Mouse (Mus musculus) adrenal gland, adult 18-20 months (tissue): ENCODE results near the gene Cdh19. TPM values are rescaled to one million over a fixed set of nuclear protein-coding genes. Genes with fewer than 3 reads are reported as not detected.

Experiments
- DNase-seq, 2 experiments: peaks; one replicate each; pipeline ENCODE4 v3.0.0; 2021 to 2022; ENCODE audit warnings: low spot score in 2 of 2
- long read RNA-seq, 2 experiments: library from polyadenylated mRNA; stranded (forward); transcript quantifications; one replicate each; pipeline ENCODE4 v2.0.0; 2021
- total RNA-seq, 2 experiments: library from RNA; stranded (reverse); gene quantifications; 1 replicate in 1 of 2; 2 replicates in 1 of 2; pipeline ENCODE4 v1.2.3; 2021

Gene Cdh19
- total RNA-seq: 1 to 10 TPM; 2.5 to 2.9 TPM
- long read RNA-seq, experiment 1, partial matches to known transcripts: 0 of 1 reads
- long read RNA-seq, experiment 1, other reads (novel, unspliced or antisense): 1 of 1 reads
- long read RNA-seq, experiment 2, partial matches to known transcripts: 1 of 1 reads
- long read RNA-seq, experiment 2, other reads (novel, unspliced or antisense): 0 of 1 reads

GRCm38 (mm10) chr1:110977484-110977883 lies at the start of gene Cdh19:
Gene Cdh19 (minus strand): TSS chr1:110977584.
- no peak for DNase-seq

- DNase-seq: no peak
These were observed 43.2 kb upstream of the Cdh19 start for GRCm38 (mm10) chr1:111020434-111021060.

GRCm38 (mm10) chr1:111017640-111018039 lies 40.3 kb upstream of the Cdh19 start:
- DNase-seq: no peak

- DNase-seq: no peak
These were observed 12.4 kb upstream of the Cdh19 start for GRCm38 (mm10) chr1:110989824-110990223.

- no peak for DNase-seq
These were observed 8.2 kb downstream of the Cdh19 start for GRCm38 (mm10) chr1:110969201-110969600.

GRCm38 (mm10) chr1:110909752-110910151 lies 67.6 kb downstream of the Cdh19 start:
- DNase-seq: no peak

GRCm38 (mm10) chr1:110909218-110909617 lies 68.2 kb downstream of the Cdh19 start:
- DNase-seq: no peak

- DNase-seq: no peak
These were observed 73.1 kb downstream of the Cdh19 start for GRCm38 (mm10) chr1:110904266-110904665.
